ENCODE assay signal across 17 mouse cellular contexts in the genomic region with DNA sequence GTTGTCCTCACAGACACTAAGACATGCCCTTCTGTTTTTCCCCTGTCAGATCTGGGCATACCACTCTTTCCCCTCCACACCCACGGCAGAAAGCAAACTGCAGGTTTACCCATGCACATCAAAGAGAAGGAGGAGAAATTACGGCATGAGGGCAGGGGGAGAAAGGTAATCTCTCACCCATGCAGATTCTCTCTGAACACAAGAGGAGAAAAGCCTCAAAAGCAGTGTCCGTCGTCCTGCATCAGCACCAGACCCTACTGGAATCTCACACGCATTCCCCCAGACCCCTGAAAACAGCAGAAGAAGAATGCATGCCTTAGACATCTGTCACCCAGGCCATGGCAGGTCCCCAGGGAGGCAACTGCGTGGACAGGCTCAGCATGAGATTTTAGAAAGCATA.
DNase-seq lines count a peak whose midpoint lies in the region; ATAC-seq and TF ChIP-seq lines count a peak whose summit lies in the region.
"Had no signal": no experiment of that assay in that cellular context is flagged by ENCODE, and none has a peak within 500 bp of the region (broad histone marks: within the 10 kb centered on the region; RNA-seq: fewer than 3 reads in every experiment).

No protein-coding gene starts in this region.

- no peak for TF ChIP-seq CTCF in intestine, postnatal 0 days (IDR thresholded peaks at IDR 0.05; ENCODE audit: low read depth)
- TF ChIP-seq CTCF in forebrain, postnatal 0 days (IDR thresholded peaks at IDR 0.05; ENCODE audit: low read depth): no peak

- peaks cover 16% of the 10 kb centered on the region for H3K4me1 ChIP-seq in intestine, embryonic 14.5 days (replicated peaks; ENCODE audit: control insufficient read depth, insufficient read depth, low read length)
- no peaks in the 10 kb centered on the region for H3K4me1 ChIP-seq in intestine, postnatal 0 days (replicated peaks; ENCODE audit: control insufficient read depth, insufficient read depth, low read length)
- peaks cover 8% of the 10 kb centered on the region; the same call in 1 of the 2 replicates for H3K4me1 ChIP-seq in midbrain, embryonic 11.5 days (ENCODE audit: control insufficient read depth, insufficient read depth, low read length)
- H3K4me1 ChIP-seq in midbrain, embryonic 10.5 days: peaks cover 35% of the 10 kb centered on the region
- H3K4me1 ChIP-seq in hindbrain, embryonic 15.5 days (replicated peaks): peaks cover 16% of the 10 kb centered on the region
- peaks cover 50% of the 10 kb centered on the region for H3K4me1 ChIP-seq in neural tube, embryonic 13.5 days (replicated peaks)
- no peaks in the 10 kb centered on the region for H3K4me1 ChIP-seq in forebrain, postnatal 0 days (ENCODE audit: insufficient read depth)
- H3K4me1 ChIP-seq: liver, embryonic 13.5 days had no signal

- no peak for DNase-seq in intestine, embryonic 14.5 days (ENCODE audit: low spot score)
- DNase-seq in midbrain, embryonic 11.5 days (ENCODE audit: low spot score, missing footprints): peak; percentile 85
- DNase-seq in midbrain, embryonic 10.5 days (ENCODE audit: low spot score): no peak
- DNase-seq in gastrocnemius, adult 18-20 months (ENCODE audit: low spot score): no peak
- no peak for DNase-seq in forebrain, postnatal 0 days
- DNase-seq: adrenal gland, adult 8-10 months; cerebellum, adult 9-10 months; gastrocnemius, postnatal 10 days; liver, embryonic 13.5 days; lung, postnatal 36 days had no signal

- H3K4me2 ChIP-seq in intestine, embryonic 14.5 days (ENCODE audit: low read length): peak overlapping the region; percentile 3; the same call in 1 of the 2 replicates
- H3K4me2 ChIP-seq in intestine, postnatal 0 days (replicated peaks; ENCODE audit: low read depth): no peak overlapping the region
- no peak overlapping the region for H3K4me2 ChIP-seq in midbrain, embryonic 11.5 days
- H3K4me2 ChIP-seq in hindbrain, embryonic 15.5 days: 0 out of 2 replicates have a peak overlapping the region, but pooled peaks have one; percentile 31
- H3K4me2 ChIP-seq in neural tube, embryonic 13.5 days: peak overlapping the region; percentile 42
- no peak overlapping the region for H3K4me2 ChIP-seq in forebrain, postnatal 0 days (ENCODE audit: low read depth)
- H3K4me2 ChIP-seq: heart, embryonic 12.5 days; liver, embryonic 13.5 days had no signal

- no peaks in the 10 kb centered on the region for H3K36me3 ChIP-seq in intestine, embryonic 14.5 days (ENCODE audit: control insufficient read depth, insufficient read depth, low read length)
- no peaks in the 10 kb centered on the region for H3K36me3 ChIP-seq in intestine, postnatal 0 days (ENCODE audit: control insufficient read depth, insufficient read depth)
- H3K36me3 ChIP-seq in midbrain, embryonic 11.5 days (ENCODE audit: control insufficient read depth, insufficient read depth, low read length): no peaks in the 10 kb centered on the region
- H3K36me3 ChIP-seq in midbrain, embryonic 10.5 days: no peaks in the 10 kb centered on the region
- no peaks in the 10 kb centered on the region for H3K36me3 ChIP-seq in hindbrain, embryonic 15.5 days
- H3K36me3 ChIP-seq in neural tube, embryonic 13.5 days: no peaks in the 10 kb centered on the region
- no peaks in the 10 kb centered on the region for H3K36me3 ChIP-seq in forebrain, postnatal 0 days (ENCODE audit: insufficient read depth)
- H3K36me3 ChIP-seq: G1E; heart, embryonic 12.5 days; liver, embryonic 13.5 days; midbrain, embryonic 15.5 days had no signal

- no peak overlapping the region for H3K9ac ChIP-seq in intestine, embryonic 14.5 days (ENCODE audit: low read length)
- H3K9ac ChIP-seq in intestine, postnatal 0 days (ENCODE audit: low read depth, low read length): no peak overlapping the region
- no peak overlapping the region for H3K9ac ChIP-seq in midbrain, embryonic 11.5 days (ENCODE audit: low read length)
- H3K9ac ChIP-seq in hindbrain, embryonic 15.5 days: no peak overlapping the region
- peak overlapping the region; percentile 44 for H3K9ac ChIP-seq in neural tube, embryonic 13.5 days
- H3K9ac ChIP-seq in forebrain, postnatal 0 days: no peak overlapping the region
- H3K9ac ChIP-seq: heart, embryonic 12.5 days; liver, embryonic 13.5 days; midbrain, embryonic 15.5 days had no signal

- no peak for ATAC-seq in intestine, embryonic 14.5 days (replicated peaks; ENCODE audit: low FRiP score, low TSS enrichment, low read depth)
- ATAC-seq in intestine, postnatal 0 days: no peak
- no peak for ATAC-seq in midbrain, embryonic 11.5 days (ENCODE audit: low FRiP score)
- ATAC-seq in hindbrain, embryonic 15.5 days (ENCODE audit: low FRiP score, low read depth): no peak
- no peak for ATAC-seq in neural tube, embryonic 13.5 days (ENCODE audit: low read depth)
- no peak for ATAC-seq in forebrain, postnatal 0 days
- ATAC-seq: forebrain, embryonic 14.5 days; midbrain, embryonic 15.5 days had no signal

- 42% methylated on average over 6 of the region's 6 CpGs for WGBS in intestine, embryonic 14.5 days
- 55% methylated on average over 6 of the region's 6 CpGs for WGBS in intestine, postnatal 0 days
- WGBS in midbrain, embryonic 11.5 days: 38% methylated on average over 6 of the region's 6 CpGs
- 45% methylated on average over 6 of the region's 6 CpGs for WGBS in midbrain, embryonic 10.5 days
- WGBS in hindbrain, embryonic 15.5 days: 27% methylated on average over 6 of the region's 6 CpGs
- 15% methylated on average over 6 of the region's 6 CpGs for WGBS in neural tube, embryonic 13.5 days
- 50% methylated on average over 6 of the region's 6 CpGs for WGBS in forebrain, postnatal 0 days

- no peak overlapping the region; the same call in 1 of the 2 replicates for H3K4me3 ChIP-seq in intestine, embryonic 14.5 days (ENCODE audit: low read depth, low read length)
- H3K4me3 ChIP-seq in intestine, postnatal 0 days (ENCODE audit: low read depth, low read length): no peak overlapping the region
- H3K4me3 ChIP-seq in midbrain, embryonic 11.5 days (ENCODE audit: low read depth, low read length): no peak overlapping the region
- H3K4me3 ChIP-seq in midbrain, embryonic 10.5 days: no peak overlapping the region
- H3K4me3 ChIP-seq in hindbrain, embryonic 15.5 days: no peak overlapping the region
- H3K4me3 ChIP-seq in neural tube, embryonic 13.5 days: peak overlapping the region; percentile 22; the same call in 1 of the 2 replicates
- no peak overlapping the region for H3K4me3 ChIP-seq in forebrain, postnatal 0 days (ENCODE audit: low read depth, low read length)
- H3K4me3 ChIP-seq: heart, embryonic 12.5 days; liver, embryonic 13.5 days; midbrain, embryonic 15.5 days had no signal

- no peaks in the 10 kb centered on the region for H3K9me3 ChIP-seq in intestine, embryonic 14.5 days (ENCODE audit: control insufficient read depth, low read length)
- no peaks in the 10 kb centered on the region for H3K9me3 ChIP-seq in intestine, postnatal 0 days (ENCODE audit: control insufficient read depth)
- no peaks in the 10 kb centered on the region for H3K9me3 ChIP-seq in midbrain, embryonic 11.5 days (ENCODE audit: control insufficient read depth, low read length)
- H3K9me3 ChIP-seq in midbrain, embryonic 10.5 days (replicated peaks): no peaks in the 10 kb centered on the region
- H3K9me3 ChIP-seq in hindbrain, embryonic 15.5 days: no peaks in the 10 kb centered on the region
- H3K9me3 ChIP-seq in neural tube, embryonic 13.5 days: no peaks in the 10 kb centered on the region
- H3K9me3 ChIP-seq in forebrain, postnatal 0 days (ENCODE audit: low read length): no peaks in the 10 kb centered on the region
- H3K9me3 ChIP-seq: G1E; heart, embryonic 12.5 days; liver, embryonic 13.5 days; midbrain, embryonic 15.5 days had no signal

- H3K27me3 ChIP-seq in intestine, embryonic 14.5 days (replicated peaks; ENCODE audit: control insufficient read depth, insufficient read depth, low read length): no peaks in the 10 kb centered on the region
- H3K27me3 ChIP-seq in intestine, postnatal 0 days (replicated peaks; ENCODE audit: control insufficient read depth, insufficient read depth, low read length): no peaks in the 10 kb centered on the region
- H3K27me3 ChIP-seq in midbrain, embryonic 11.5 days (ENCODE audit: control insufficient read depth, insufficient read depth, low read length): no peaks in the 10 kb centered on the region
- peaks cover 9% of the 10 kb centered on the region; the same call in 1 of the 2 replicates for H3K27me3 ChIP-seq in midbrain, embryonic 10.5 days (ENCODE audit: low read depth, poor library complexity, severe bottlenecking)
- H3K27me3 ChIP-seq in hindbrain, embryonic 15.5 days: no peaks in the 10 kb centered on the region
- no peaks in the 10 kb centered on the region for H3K27me3 ChIP-seq in neural tube, embryonic 13.5 days
- H3K27me3 ChIP-seq in forebrain, postnatal 0 days (ENCODE audit: insufficient read depth, low read length): no peaks in the 10 kb centered on the region
- H3K27me3 ChIP-seq: heart, embryonic 12.5 days; liver, embryonic 13.5 days; midbrain, embryonic 15.5 days had no signal

- H3K27ac ChIP-seq in intestine, embryonic 14.5 days (ENCODE audit: low read depth): no peak overlapping the region; the same call in 1 of the 2 replicates
- no peak overlapping the region for H3K27ac ChIP-seq in intestine, postnatal 0 days (ENCODE audit: low read depth, low read length)
- H3K27ac ChIP-seq in midbrain, embryonic 11.5 days (ENCODE audit: low read depth, low read length): no peak overlapping the region
- H3K27ac ChIP-seq in midbrain, embryonic 10.5 days (replicated peaks): no peak overlapping the region
- H3K27ac ChIP-seq in hindbrain, embryonic 15.5 days (replicated peaks): no peak overlapping the region
- H3K27ac ChIP-seq in neural tube, embryonic 13.5 days (replicated peaks): no peak overlapping the region; the same call in 1 of the 2 replicates
- no peak overlapping the region for H3K27ac ChIP-seq in forebrain, postnatal 0 days (ENCODE audit: low read depth, low read length)
- H3K27ac ChIP-seq: liver, embryonic 13.5 days; midbrain, embryonic 15.5 days had no signal

Comparison
In these comparisons a context has a peak if more than half of its experiments do, and no peak if none do; other contexts are left out.
1. H3K4me2 ChIP-seq: peak in intestine, embryonic 14.5 days (single experiment), hindbrain, embryonic 15.5 days (single experiment) and neural tube, embryonic 13.5 days (single experiment); none in intestine, postnatal 0 days (single experiment), midbrain, embryonic 11.5 days (single experiment) and forebrain, postnatal 0 days (single experiment).